Mouse (Mus musculus): ENCODE data around the gene Cdc25a.

DNA sequence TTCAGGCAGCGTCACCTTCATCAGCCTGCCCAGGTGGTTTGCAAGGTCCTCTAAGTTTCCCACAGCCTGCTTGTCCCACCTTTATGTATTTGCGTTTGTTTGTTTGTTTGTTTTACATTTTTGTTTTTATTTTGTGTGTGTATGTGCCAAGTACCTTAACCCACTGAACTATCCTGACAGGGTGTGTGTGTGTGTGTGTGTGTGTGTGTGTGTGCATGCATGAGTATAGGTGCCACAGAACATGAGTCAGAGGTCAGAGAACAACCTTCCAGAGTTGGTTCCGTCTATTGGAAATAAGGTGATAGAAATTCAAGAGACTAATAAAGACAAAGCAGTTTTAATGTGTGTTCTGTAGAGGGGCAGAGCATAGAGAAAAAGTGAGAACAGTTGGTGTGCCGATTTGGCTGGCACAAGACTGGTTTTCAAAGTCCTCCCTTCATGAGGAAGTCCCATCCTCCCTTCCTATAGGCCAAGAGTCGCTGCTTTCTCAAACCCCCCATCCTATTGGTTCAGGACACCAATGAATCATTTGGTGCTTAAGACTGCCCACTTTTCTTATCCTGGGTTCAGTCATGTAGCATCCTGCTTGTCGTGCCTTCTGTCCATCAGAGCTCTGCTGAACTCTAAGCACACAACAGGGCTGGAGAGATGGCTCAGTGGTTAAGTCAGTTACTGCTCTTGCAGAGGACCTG lies 32.5 kb downstream of the Cdc25a start:
- TF ChIP-seq CTCF (IDR thresholded peaks at IDR 0.05; ENCODE audit: insufficient read depth, low read depth, low read length) (no peak), POLR2A (IDR thresholded peaks at IDR 0.05; ENCODE audit: insufficient read depth, low read depth, low read length) (no peak)

Data from olfactory bulb, adult 2 months (tissue).